Mouse (Mus musculus) kidney, postnatal 0 days (tissue): ENCODE results near the gene Mpig6b. TPM values are rescaled to one million over a fixed set of nuclear protein-coding genes. Genes with fewer than 3 reads are reported as not detected.

Experiments used
- ATAC-seq: fragments of 200-750 bp; cut with Nextera tagmentation; replicated peaks from 2 replicates; pipeline ENCODE4 v1.8.0; 2017; ENCODE audit warnings: low read depth, moderate number of reproducible peaks, moderate TSS enrichment, moderate library complexity; ENCODE audit not compliant: low FRiP score
- DNase-seq: peaks from one replicate; pipeline ENCODE4 v3.0.0-alpha.2; 2016; ENCODE audit warnings: low spot score
- H3K27ac ChIP-seq: fragments of 300-500 bp; sonication (generic); 2 replicates; pipeline ENCODE4 v1.5.1; 2014; ENCODE audit warnings: mild to moderate bottlenecking
- H3K27me3 ChIP-seq: fragments of 300-500 bp; sonication (generic); 2 replicates; pipeline ENCODE4 v1.6.1; 2014; ENCODE audit warnings: low read length, mixed read lengths; ENCODE audit not compliant: insufficient read depth
- H3K36me3 ChIP-seq: fragments of 300-500 bp; sonication (generic); 2 replicates; pipeline ENCODE4 v1.6.1; 2014; ENCODE audit warnings: low read length, mixed read lengths; ENCODE audit not compliant: insufficient read depth
- H3K4me1 ChIP-seq: fragments of 300-500 bp; sonication (generic); replicated peaks from 2 replicates; pipeline ENCODE4 v1.6.1; 2014; ENCODE audit warnings: antibody characterized with exemption, low read length, mixed read lengths; ENCODE audit not compliant: insufficient read depth
- H3K4me2 ChIP-seq: fragments of 300-500 bp; sonication (generic); 2 replicates; pipeline ENCODE4 v1.6.1; 2014; ENCODE audit warnings: mild to moderate bottlenecking, low read length, moderate library complexity, mixed read lengths
- H3K4me3 ChIP-seq: fragments of 300-500 bp; sonication (generic); replicated peaks from 2 replicates; pipeline ENCODE4 v1.5.1; 2014; ENCODE audit warnings: low read depth, low read length
- H3K9ac ChIP-seq: fragments of 300-500 bp; sonication (generic); 2 replicates; pipeline ENCODE4 v1.6.1; 2014; ENCODE audit warnings: low read depth, low read length
- H3K9me3 ChIP-seq: fragments of 300-500 bp; sonication (generic); replicated peaks from 2 replicates; pipeline ENCODE4 v1.6.1; 2016; ENCODE audit warnings: low read length, inconsistent platforms, mixed read lengths
- CTCF ChIP-seq: IDR thresholded peaks from 2 replicates; pipeline ENCODE4 v1.5.1; 2016; ENCODE audit warnings: antibody characterized with exemption, low read depth, mild to moderate bottlenecking, moderate library complexity
- WGBS: fragments of 180-500 bp; shearing (Covaris S2); extraction: QIAGEN DNeasy Blood & Tissue Kit; methylation state at CpG from one replicate; pipeline ENCODE4 v1.1.7; 2014; 5-methylcytosine and 5-hydroxymethylcytosine counted together
- polyA plus RNA-seq: library from polyadenylated mRNA; unstranded; fragments of >200 nt; fragmentation: Nextera tagmentation; extraction: Ambion mirVana; gene quantifications from 2 replicates; pipeline ENCODE4 v1.2.1, GENCODE M21; 2015

The Mpig6b gene
- polyA plus RNA-seq, 1 experiment from 2014 or later, result 0.36 TPM

DNA sequence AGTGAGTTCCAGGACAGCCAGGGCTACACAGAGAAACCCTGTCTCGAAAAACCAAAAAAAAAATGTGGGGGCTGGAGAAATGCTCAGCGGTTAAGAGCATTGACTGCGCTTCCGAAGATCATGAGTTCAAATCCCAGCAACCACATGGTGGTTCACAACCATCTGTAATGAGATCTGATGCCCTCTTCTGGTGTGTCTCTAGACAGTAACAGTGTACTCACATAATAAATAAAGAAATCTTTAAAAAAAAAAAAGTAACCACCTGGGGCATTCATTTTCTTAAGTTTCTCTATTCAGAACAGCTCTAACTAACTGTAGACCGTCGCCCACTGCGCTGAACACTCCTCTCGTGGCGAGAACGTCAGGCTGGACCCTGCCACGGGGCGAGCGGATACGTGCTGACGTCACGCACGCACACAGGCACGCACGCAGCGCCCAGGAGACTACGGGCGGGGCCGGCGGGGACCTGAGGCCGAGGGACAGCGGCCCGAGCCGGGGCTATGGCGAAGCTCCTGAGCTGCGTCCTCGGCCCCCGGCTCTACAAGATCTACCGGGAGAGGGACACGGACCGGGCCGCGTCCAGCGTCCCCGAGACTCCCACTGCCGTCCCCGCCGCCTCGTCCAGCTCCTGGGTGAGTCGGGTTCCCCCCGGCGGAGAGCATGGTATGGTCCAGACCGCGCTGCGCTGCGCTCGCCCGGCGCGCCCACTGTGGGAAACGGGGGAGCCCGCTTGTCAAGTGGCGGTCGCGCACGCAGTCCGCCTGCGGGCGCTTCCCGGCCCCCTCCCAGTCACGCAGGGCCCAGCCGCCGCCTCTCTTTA, 23.1 kb upstream of the Mpig6b start, which contains the start of gene Abhd16a:
Abhd16a (plus strand) TSS at position 439 of the 820 bp plus-strand sequence.
- Histone ChIP-seq H3K9me3 (no peaks in the 10 kb centered on the region), H3K9ac (peak within 1 kb of the TSS; percentile 93), H3K27ac (peak within 1 kb of the TSS; percentile 97), H3K4me1 (peaks cover 7% of the 10 kb centered on the region; the same call in 1 of the 2 replicates), H3K4me2 (peak within 1 kb of the TSS; percentile 62), H3K4me3 (peak within 1 kb of the TSS; percentile 62), H3K27me3 (no peaks in the 10 kb centered on the region), H3K36me3 (peaks cover 13% of the 10 kb centered on the region; the same call in 1 of the 2 replicates)
- peak; percentile 94 for ATAC-seq
- DNase-seq, result peak; percentile 96
- 0 out of 2 replicates have a peak, but pooled peaks have one; percentile 32 for TF ChIP-seq CTCF
- WGBS, result 4% methylated on average over 49 of the region's 67 CpGs

- Histone ChIP-seq H3K36me3 (peaks cover 8% of the 10 kb centered on the region; the same call in 1 of the 2 replicates), H3K4me2 (no peak overlapping the region), H3K27ac (no peak overlapping the region), H3K4me1 (peaks cover 7% of the 10 kb centered on the region; the same call in 1 of the 2 replicates), H3K9me3 (no peaks in the 10 kb centered on the region), H3K27me3 (no peaks in the 10 kb centered on the region), H3K9ac (no peak overlapping the region), H3K4me3 (no peak overlapping the region)
- 48% methylated on average over 2 of the region's 2 CpGs for WGBS
- TF ChIP-seq CTCF, result peak; percentile 60
- ATAC-seq (no peak), DNase-seq (no peak)
These were observed 22.2 kb upstream of the Mpig6b start for GRCm38 (mm10) chr17:35088151-35088550.

- H3K9ac ChIP-seq, result no peak within 1 kb of the TSS
- H3K27ac ChIP-seq, result no peak within 1 kb of the TSS
- no peak within 1 kb of the TSS for H3K4me3 ChIP-seq
- peaks cover 6% of the 10 kb centered on the region; the same call in 1 of the 2 replicates for H3K4me1 ChIP-seq
- no peak for TF ChIP-seq CTCF
- no peaks in the 10 kb centered on the region; the same call in 1 of the 2 replicates for H3K27me3 ChIP-seq
- H3K4me2 ChIP-seq, result no peak within 1 kb of the TSS
- no peaks in the 10 kb centered on the region for H3K36me3 ChIP-seq
- no peak for ATAC-seq
- H3K9me3 ChIP-seq, result no peaks in the 10 kb centered on the region
- DNase-seq, result no peak
- WGBS, result 76% methylated on average over 7 of the region's 7 CpGs
These were observed 19.4 kb upstream of the Mpig6b start, which contains the start of gene Ly6g6f for GRCm38 (mm10) chr17:35085208-35085865. Gene Ly6g6f (minus strand): TSS chr17:35085610.

DNA sequence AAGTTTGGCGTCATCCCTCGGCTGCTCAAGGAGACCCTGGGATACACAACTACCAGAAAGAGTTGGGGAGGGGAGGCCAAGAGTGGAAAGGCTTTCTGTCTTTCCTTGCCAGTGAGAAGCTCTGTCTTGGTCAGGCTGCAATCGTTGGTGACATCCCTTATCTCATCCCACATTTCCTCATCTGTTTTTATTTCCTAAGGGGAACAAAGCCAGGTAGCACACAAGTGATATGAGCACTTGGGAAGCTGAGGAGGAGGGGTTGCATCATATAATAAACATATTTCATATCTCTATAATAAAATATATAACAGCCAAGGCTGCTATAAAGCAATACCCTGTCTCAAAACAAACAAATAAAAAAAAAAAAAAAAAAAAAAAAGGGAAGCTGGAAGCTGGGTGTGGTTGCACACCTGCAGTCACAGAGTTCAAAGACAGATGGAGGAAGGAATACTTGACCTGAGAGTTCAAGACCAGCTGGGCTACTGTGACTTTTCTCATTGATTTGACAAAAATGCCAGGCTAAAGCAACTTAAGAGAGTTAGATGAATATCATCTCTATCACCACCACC, 18.0 kb upstream of the Mpig6b start:
- Histone ChIP-seq H3K4me2 (no peak overlapping the region), H3K9ac (no peak overlapping the region), H3K27ac (no peak overlapping the region), H3K4me3 (no peak overlapping the region), H3K36me3 (no peaks in the 10 kb centered on the region), H3K4me1 (no peaks in the 10 kb centered on the region), H3K27me3 (no peaks in the 10 kb centered on the region; the same call in 1 of the 2 replicates), H3K9me3 (no peaks in the 10 kb centered on the region)
- no peak for TF ChIP-seq CTCF
- ATAC-seq (no peak), DNase-seq (no peak)
- 76% methylated on average over 3 of the region's 3 CpGs for WGBS

- Histone ChIP-seq H3K27ac (no peak overlapping the region), H3K4me2 (no peak overlapping the region), H3K9ac (no peak overlapping the region), H3K4me1 (no peaks in the 10 kb centered on the region), H3K36me3 (no peaks in the 10 kb centered on the region), H3K9me3 (no peaks in the 10 kb centered on the region), H3K27me3 (no peaks in the 10 kb centered on the region; the same call in 1 of the 2 replicates), H3K4me3 (no peak overlapping the region)
- WGBS, result 84% methylated on average over 16 of the region's 16 CpGs
- DNase-seq (no peak), ATAC-seq (no peak)
- no peak for TF ChIP-seq CTCF
These were observed 17.0 kb upstream of the Mpig6b start for GRCm38 (mm10) chr17:35082841-35083576.
